ENCODE assay signal across 8 mouse cellular contexts in genomic region chr2:164857842-164858553, GRCm38 (mm10). TPM values are rescaled to one million over a fixed set of nuclear protein-coding genes. Genes with fewer than 3 reads are reported as not detected.
DNase-seq lines count a peak whose midpoint lies in the region; ATAC-seq and TF ChIP-seq lines count a peak whose summit lies in the region.
"Had no signal": no experiment of that assay in that cellular context is flagged by ENCODE, and none has a peak within 500 bp of the region (broad histone marks: within the 10 kb centered on the region; RNA-seq: fewer than 3 reads in every experiment).

No protein-coding gene starts in this region.

- no peak overlapping the region for H3K27ac ChIP-seq in forebrain, postnatal 0 days (ENCODE audit: low read depth, low read length)
- H3K27ac ChIP-seq in liver, embryonic 16.5 days (ENCODE audit: low read length) = no peak overlapping the region

- no peaks in the 10 kb centered on the region for H3K9me3 ChIP-seq in forebrain, postnatal 0 days (ENCODE audit: low read length)
- no peaks in the 10 kb centered on the region for H3K9me3 ChIP-seq in liver, embryonic 16.5 days (replicated peaks; ENCODE audit: control insufficient read depth, low read length)

- no peaks in the 10 kb centered on the region for H3K36me3 ChIP-seq in C2C12 (ENCODE audit: control insufficient read depth, insufficient read depth)
- no peaks in the 10 kb centered on the region for H3K36me3 ChIP-seq in forebrain, postnatal 0 days (ENCODE audit: insufficient read depth)
- H3K36me3 ChIP-seq in liver, embryonic 16.5 days (ENCODE audit: control insufficient read depth, insufficient read depth) = no peaks in the 10 kb centered on the region

- no peak for ATAC-seq in forebrain, postnatal 0 days
- ATAC-seq in liver, embryonic 16.5 days (ENCODE audit: low read depth) = no peak

- H3K79me2 ChIP-seq in C2C12 (ENCODE audit: control insufficient read depth, insufficient read depth) = no peaks in the 10 kb centered on the region

- no peak overlapping the region for H3K9ac ChIP-seq in forebrain, postnatal 0 days
- H3K9ac ChIP-seq in liver, embryonic 16.5 days (ENCODE audit: low read depth, low read length) = no peak overlapping the region

- H3K27me3 ChIP-seq in C2C12 (ENCODE audit: control insufficient read depth, insufficient read depth, insufficient read length) = no peaks in the 10 kb centered on the region
- H3K27me3 ChIP-seq in forebrain, postnatal 0 days (ENCODE audit: insufficient read depth, low read length) = peaks cover 21% of the 10 kb centered on the region
- peaks cover 46% of the 10 kb centered on the region for H3K27me3 ChIP-seq in liver, embryonic 16.5 days (ENCODE audit: control insufficient read depth, insufficient read depth, low read depth, low read length)

- no peak for TF ChIP-seq CTCF in C2C12 (IDR thresholded peaks at IDR 0.05; ENCODE audit: control insufficient read depth, insufficient read depth, insufficient read length)
- no peak for TF ChIP-seq CTCF in forebrain, postnatal 0 days (IDR thresholded peaks at IDR 0.05; ENCODE audit: low read depth)

- 3% methylated on average over 19 of the region's 19 CpGs for WGBS in forebrain, postnatal 0 days
- 7% methylated on average over 19 of the region's 19 CpGs for WGBS in liver, embryonic 16.5 days (ENCODE audit: insufficient replicate concordance)

- peak overlapping the region; percentile 81 for H3K4me2 ChIP-seq in forebrain, postnatal 0 days (ENCODE audit: low read depth)
- H3K4me2 ChIP-seq in liver, embryonic 16.5 days (ENCODE audit: low read depth, low read length) = peak overlapping the region; percentile 51

- H3K4me3 ChIP-seq in C2C12 (ENCODE audit: insufficient read depth, poor library complexity, severe bottlenecking) = peak overlapping the region; percentile 11
- peak overlapping the region; percentile 38 for H3K4me3 ChIP-seq in forebrain, postnatal 0 days (ENCODE audit: low read depth, low read length)
- H3K4me3 ChIP-seq in liver, embryonic 16.5 days (ENCODE audit: low read depth, low read length) = peak overlapping the region; percentile 45

- peak; percentile 25 for DNase-seq in CD4-positive helper T cell, adult 2 months (ENCODE audit: low read depth, low spot score)
- no peak for DNase-seq in forebrain, postnatal 0 days
- DNase-seq in frontal cortex, postnatal 36 days (ENCODE audit: low spot score in 2 of 2) = no peak
- DNase-seq in layer of hippocampus, adult 18-20 months (ENCODE audit: low spot score in 2 of 2) = no peak
- DNase-seq in lung, postnatal 4 days = no peak

- H3K4me1 ChIP-seq in forebrain, postnatal 0 days (ENCODE audit: insufficient read depth) = 0 out of 2 replicates have a peak, but pooled peaks cover 14% of the 10 kb centered on the region
- H3K4me1 ChIP-seq in liver, embryonic 16.5 days (ENCODE audit: control insufficient read depth, low read depth, low read length) = peaks cover 3% of the 10 kb centered on the region

- no peaks in the 10 kb centered on the region for H3K79me3 ChIP-seq in C2C12 (ENCODE audit: low read depth)

- H3ac ChIP-seq in C2C12 (ENCODE audit: control insufficient read depth, insufficient read length, low read depth) = peak overlapping the region; percentile 72

TF ChIP-seq in C2C12, 6 proteins besides CTCF, POLR2A, EP300 and RAD21:
- TF ChIP-seq USF1 (IDR thresholded peaks at IDR 0.05; ENCODE audit: low read depth) (no peak), MYOG (IDR thresholded peaks at IDR 0.05; ENCODE audit: control insufficient read depth, extremely low read depth, insufficient read length) (no peak), MYOD1 (IDR thresholded peaks at IDR 0.05; ENCODE audit: control insufficient read depth, insufficient read length, low read depth) (no peak), CEBPB (IDR thresholded peaks at IDR 0.05; ENCODE audit: low read depth) (no peak), FOSL1 (IDR thresholded peaks at IDR 0.05; ENCODE audit: insufficient read depth, low read length, poor library complexity, severe bottlenecking) (no peak), MAX (IDR thresholded peaks at IDR 0.05) (no peak)

RNA-seq across cellular contexts. Expression of gene Pltp, which starts 0.5 kb away (rescaled TPM):
- polyA plus RNA-seq in C2C12 (2012; fragmentation: generic; extraction: Trizol) = 13.3 TPM
- total RNA-seq in forebrain, postnatal 0 days (2014; rRNA removed) = 28.2 and 43.4 TPM in 2 replicates
- 67.9 and 80.7 TPM in 2 replicates for polyA plus RNA-seq in forebrain, postnatal 0 days (2015; fragmentation: Nextera tagmentation; extraction: Ambion mirVana)
- polyA plus RNA-seq in liver, embryonic 16.5 days (2015; fragmentation: Nextera tagmentation; extraction: Ambion mirVana) = 23.1 and 27.4 TPM in 2 replicates
- 10 to 100 TPM; 77.0 to 77.9 TPM for total RNA-seq in layer of hippocampus, adult 18-20 months (2021)
- total RNA-seq: common myeloid progenitor, adult 5-6 weeks had no signal

RNA-seq across cellular contexts. Expression of gene Pcif1, which starts 21.1 kb away (rescaled TPM):
- 46.5 TPM for polyA plus RNA-seq in C2C12 (2012; fragmentation: generic; extraction: Trizol)
- total RNA-seq in forebrain, postnatal 0 days (2014; rRNA removed) = 67.3 and 82.2 TPM in 2 replicates
- 104 and 115 TPM in 2 replicates for polyA plus RNA-seq in forebrain, postnatal 0 days (2015; fragmentation: Nextera tagmentation; extraction: Ambion mirVana)
- 36.8 and 38.2 TPM in 2 replicates for polyA plus RNA-seq in liver, embryonic 16.5 days (2015; fragmentation: Nextera tagmentation; extraction: Ambion mirVana)
- total RNA-seq in layer of hippocampus, adult 18-20 months (2021) = 10 to 100 TPM; 41.9 to 45.2 TPM

RNA-seq across cellular contexts. Expression of gene Neurl2, which starts 24.7 kb away (rescaled TPM):
- polyA plus RNA-seq in C2C12 (2012; fragmentation: generic; extraction: Trizol) = 11.3 TPM
- total RNA-seq in forebrain, postnatal 0 days (2014; rRNA removed) = 5.0 and 5.4 TPM in 2 replicates
- polyA plus RNA-seq in forebrain, postnatal 0 days (2015; fragmentation: Nextera tagmentation; extraction: Ambion mirVana) = 4.7 and 6.4 TPM in 2 replicates
- 1.7 and 2.5 TPM in 2 replicates for polyA plus RNA-seq in liver, embryonic 16.5 days (2015; fragmentation: Nextera tagmentation; extraction: Ambion mirVana)
- total RNA-seq in layer of hippocampus, adult 18-20 months (2021) = 1 to 10 TPM; 2.5 to 3.0 TPM

RNA-seq across cellular contexts. Expression of gene Ctsa, which starts 25.3 kb away (rescaled TPM):
- polyA plus RNA-seq in C2C12 (2012; fragmentation: generic; extraction: Trizol) = 160 TPM
- 86.2 and 93.8 TPM in 2 replicates for total RNA-seq in forebrain, postnatal 0 days (2014; rRNA removed)
- 83.5 and 95.3 TPM in 2 replicates for polyA plus RNA-seq in forebrain, postnatal 0 days (2015; fragmentation: Nextera tagmentation; extraction: Ambion mirVana)
- polyA plus RNA-seq in liver, embryonic 16.5 days (2015; fragmentation: Nextera tagmentation; extraction: Ambion mirVana) = 90.7 and 92.5 TPM in 2 replicates
- 100 to 1,000 TPM; 103 TPM for total RNA-seq in layer of hippocampus, adult 18-20 months (2021)

RNA-seq across cellular contexts. Expression of gene Spata25, which starts 29.7 kb away (rescaled TPM):
- polyA plus RNA-seq in C2C12 (2012; fragmentation: generic; extraction: Trizol) = not detected
- total RNA-seq in forebrain, postnatal 0 days (2014; rRNA removed) = 0.62 and 1.00 TPM in 2 replicates
- not detected in 2 replicates for polyA plus RNA-seq in forebrain, postnatal 0 days (2015; fragmentation: Nextera tagmentation; extraction: Ambion mirVana)
- not detected in 2 replicates for polyA plus RNA-seq in liver, embryonic 16.5 days (2015; fragmentation: Nextera tagmentation; extraction: Ambion mirVana)
- under 1 TPM in 1 of 2 experiments, not detected in 1; 0.43 TPM for total RNA-seq in layer of hippocampus, adult 18-20 months (2021)
- total RNA-seq: common myeloid progenitor, adult 5-6 weeks had no signal
